Mouse (Mus musculus): ENCODE measurements at regions not wholly inside any gene's neighbourhood (a gene's known extent, or its start where the extent isn't known, plus 50 kb on each side); places are given as distances from the start of the nearest gene placed in this dataset.

GRCm38 (mm10) chr2:75424363-75424762, 234.7 kb upstream of the Hnrnpa3 start:
- DNase-seq (no peak), ATAC-seq (ENCODE audit: low read depth) (no peak)
- H3K9ac ChIP-seq = no peak overlapping the region

GRCm38 (mm10) chr2:75424911-75425310, 234.2 kb upstream of the Hnrnpa3 start:
- ATAC-seq (ENCODE audit: low read depth) = no peak
- H3K27ac ChIP-seq = no peak overlapping the region
- DNase-seq = no peak

More at GRCm38 (mm10) chr2:75424363-75424762, 234.7 kb upstream of the Hnrnpa3 start:
- Histone ChIP-seq H3K9me3 (replicated peaks) (no peaks in the 10 kb centered on the region), H3K4me1 (replicated peaks) (no peaks in the 10 kb centered on the region), H3K27me3 (no peaks in the 10 kb centered on the region), H3K4me3 (replicated peaks) (no peak overlapping the region), H3K4me2 (no peak overlapping the region), H3K27ac (no peak overlapping the region), H3K36me3 (no peaks in the 10 kb centered on the region)
- WGBS (ENCODE audit: insufficient replicate concordance) = 63% methylated on average over 7 of the region's 7 CpGs

GRCm38 (mm10) chr2:75425384-75425783, 233.7 kb upstream of the Hnrnpa3 start:
- ATAC-seq (ENCODE audit: low read depth) (no peak), DNase-seq (no peak)
- Histone ChIP-seq H3K4me3 (replicated peaks) (no peak overlapping the region), H3K4me1 (replicated peaks) (no peaks in the 10 kb centered on the region), H3K4me2 (no peak overlapping the region), H3K9ac (no peak overlapping the region), H3K9me3 (replicated peaks) (no peaks in the 10 kb centered on the region), H3K27ac (no peak overlapping the region), H3K27me3 (no peaks in the 10 kb centered on the region), H3K36me3 (no peaks in the 10 kb centered on the region)
- WGBS (ENCODE audit: insufficient replicate concordance) = 53% methylated on average over 7 of the region's 7 CpGs

More at GRCm38 (mm10) chr2:75424911-75425310, 234.2 kb upstream of the Hnrnpa3 start:
- H3K27me3 ChIP-seq = no peaks in the 10 kb centered on the region
- no peaks in the 10 kb centered on the region for H3K36me3 ChIP-seq
- no peaks in the 10 kb centered on the region for H3K4me1 ChIP-seq (replicated peaks)
- WGBS (ENCODE audit: insufficient replicate concordance) = 75% methylated on average over 14 of the region's 14 CpGs
- H3K9ac ChIP-seq = no peak overlapping the region
- H3K4me2 ChIP-seq = no peak overlapping the region
- H3K4me3 ChIP-seq (replicated peaks) = no peak overlapping the region
- H3K9me3 ChIP-seq (replicated peaks) = no peaks in the 10 kb centered on the region

DNA sequence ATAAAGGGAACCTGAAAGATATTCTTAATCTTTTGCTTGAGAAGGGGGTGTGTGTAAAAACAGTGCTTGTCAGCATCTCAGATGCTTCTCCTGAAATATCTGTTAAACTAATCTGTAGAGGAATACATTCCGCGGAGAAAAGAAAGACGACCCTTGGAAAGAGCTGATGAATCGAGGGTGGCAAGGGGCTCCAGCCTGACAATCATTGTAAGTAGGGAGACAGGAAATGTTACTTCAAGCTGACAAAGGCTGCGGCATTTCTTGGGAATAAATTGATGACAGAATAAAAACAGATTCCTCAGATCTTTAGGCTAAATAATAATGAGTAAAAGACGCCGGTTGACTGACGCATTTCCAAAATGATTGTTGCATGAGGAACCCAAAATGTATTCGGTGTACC, 233.3 kb upstream of the Hnrnpa3 start:
- H3K4me2 ChIP-seq = no peak overlapping the region
- no peaks in the 10 kb centered on the region for H3K4me1 ChIP-seq (replicated peaks)
- no peak overlapping the region for H3K9ac ChIP-seq
- H3K9me3 ChIP-seq (replicated peaks) = no peaks in the 10 kb centered on the region
- 69% methylated on average over 9 of the region's 9 CpGs for WGBS (ENCODE audit: insufficient replicate concordance)
- no peak overlapping the region for H3K4me3 ChIP-seq (replicated peaks)
- no peaks in the 10 kb centered on the region for H3K27me3 ChIP-seq
- no peaks in the 10 kb centered on the region for H3K36me3 ChIP-seq
- DNase-seq = no peak
- ATAC-seq (ENCODE audit: low read depth) = no peak
- H3K27ac ChIP-seq = no peak overlapping the region

- H3K4me1 ChIP-seq (replicated peaks) = no peaks in the 10 kb centered on the region
- no peaks in the 10 kb centered on the region for H3K9me3 ChIP-seq (replicated peaks)
- ATAC-seq (ENCODE audit: low read depth) (no peak), DNase-seq (no peak)
- H3K9ac ChIP-seq = no peak overlapping the region
- no peak overlapping the region for H3K4me2 ChIP-seq
- 71% methylated on average over 4 of the region's 4 CpGs for WGBS (ENCODE audit: insufficient replicate concordance)
- no peaks in the 10 kb centered on the region for H3K27me3 ChIP-seq
- no peak overlapping the region for H3K4me3 ChIP-seq (replicated peaks)
- H3K27ac ChIP-seq = no peak overlapping the region
- no peaks in the 10 kb centered on the region for H3K36me3 ChIP-seq
Measured at GRCm38 (mm10) chr2:75427936-75428458, 231.1 kb upstream of the Hnrnpa3 start.

- Histone ChIP-seq H3K4me3 (replicated peaks) (no peak overlapping the region), H3K27ac (no peak overlapping the region), H3K9me3 (replicated peaks) (no peaks in the 10 kb centered on the region), H3K36me3 (no peaks in the 10 kb centered on the region), H3K9ac (no peak overlapping the region), H3K4me1 (replicated peaks) (no peaks in the 10 kb centered on the region), H3K27me3 (no peaks in the 10 kb centered on the region), H3K4me2 (no peak overlapping the region)
- ATAC-seq (ENCODE audit: low read depth) = no peak
- no peak for DNase-seq
- WGBS (ENCODE audit: insufficient replicate concordance) = 58% methylated on average over 4 of the region's 4 CpGs
Measured at GRCm38 (mm10) chr2:75430161-75430940, 228.7 kb upstream of the Hnrnpa3 start.

DNA sequence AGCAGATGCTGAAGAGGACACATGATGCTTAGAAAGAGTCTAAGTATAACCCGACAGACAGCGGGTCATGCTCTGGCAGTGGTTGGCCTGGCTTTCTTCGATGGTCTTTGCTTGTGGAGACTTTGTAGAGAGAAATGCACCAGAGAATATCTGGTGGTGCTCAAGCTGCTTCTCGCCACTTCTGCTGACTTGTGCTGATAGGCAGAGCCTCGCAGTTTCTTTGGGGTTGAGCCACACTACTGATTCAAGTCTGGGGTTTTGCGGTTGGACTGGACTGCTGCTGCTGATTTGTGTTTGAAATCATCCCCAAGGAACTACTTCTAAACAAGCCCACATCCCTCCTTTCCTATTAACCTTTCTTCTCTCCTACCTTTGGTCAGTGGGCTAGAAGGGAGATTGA, 227.1 kb upstream of the Hnrnpa3 start:
- no peaks in the 10 kb centered on the region for H3K9me3 ChIP-seq (replicated peaks)
- ATAC-seq (ENCODE audit: low read depth) (no peak), DNase-seq (no peak)
- no peak overlapping the region for H3K9ac ChIP-seq
- H3K4me1 ChIP-seq (replicated peaks) = no peaks in the 10 kb centered on the region
- H3K4me3 ChIP-seq (replicated peaks) = no peak overlapping the region
- no peak overlapping the region for H3K27ac ChIP-seq
- H3K4me2 ChIP-seq = no peak overlapping the region
- H3K27me3 ChIP-seq = no peaks in the 10 kb centered on the region
- WGBS (ENCODE audit: insufficient replicate concordance) = 65% methylated on average over 6 of the region's 6 CpGs
- H3K36me3 ChIP-seq = no peaks in the 10 kb centered on the region

DNA sequence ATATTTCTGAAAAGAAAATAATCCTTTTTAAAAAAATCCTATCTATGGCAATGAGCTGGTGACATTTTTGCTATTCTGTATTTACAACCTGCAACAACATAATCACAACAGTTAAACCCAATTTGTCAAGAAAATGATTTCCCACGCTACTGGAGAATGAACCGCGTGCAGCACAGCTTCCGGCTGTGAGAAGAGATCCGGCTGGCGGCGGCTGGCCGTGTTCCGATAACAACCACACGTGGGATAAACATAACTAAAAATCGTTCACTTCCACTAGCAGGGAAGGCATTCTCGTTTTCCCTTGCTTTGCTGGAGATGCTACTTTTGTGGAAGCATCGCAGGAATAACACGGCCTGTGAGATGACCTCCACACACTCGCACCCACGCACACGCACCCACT, 224.5 kb upstream of the Hnrnpa3 start:
- Histone ChIP-seq H3K27me3 (no peaks in the 10 kb centered on the region), H3K36me3 (no peaks in the 10 kb centered on the region), H3K4me2 (no peak overlapping the region), H3K27ac (no peak overlapping the region), H3K9me3 (replicated peaks) (no peaks in the 10 kb centered on the region), H3K9ac (no peak overlapping the region), H3K4me3 (replicated peaks) (no peak overlapping the region), H3K4me1 (replicated peaks) (no peaks in the 10 kb centered on the region)
- no peak for DNase-seq
- no peak for ATAC-seq (ENCODE audit: low read depth)
- 85% methylated on average over 17 of the region's 17 CpGs for WGBS (ENCODE audit: insufficient replicate concordance)

- DNase-seq (no peak), ATAC-seq (ENCODE audit: low read depth) (no peak)
- Histone ChIP-seq H3K36me3 (no peaks in the 10 kb centered on the region), H3K4me2 (no peak overlapping the region), H3K4me3 (replicated peaks) (no peak overlapping the region), H3K27ac (no peak overlapping the region), H3K9me3 (replicated peaks) (no peaks in the 10 kb centered on the region), H3K4me1 (replicated peaks) (no peaks in the 10 kb centered on the region), H3K9ac (no peak overlapping the region), H3K27me3 (no peaks in the 10 kb centered on the region)
- 70% methylated on average over 10 of the region's 10 CpGs for WGBS (ENCODE audit: insufficient replicate concordance)
Measured at GRCm38 (mm10) chr2:75439522-75440230, 219.4 kb upstream of the Hnrnpa3 start.

- no peaks in the 10 kb centered on the region for H3K36me3 ChIP-seq
- WGBS (ENCODE audit: insufficient replicate concordance) = 67% methylated on average over 1 of the region's 1 CpGs
Measured at GRCm38 (mm10) chr2:75442632-75443031, 216.4 kb upstream of the Hnrnpa3 start.

GRCm38 (mm10) chr2:75445189-75445588, 213.9 kb upstream of the Hnrnpa3 start:
- Histone ChIP-seq H3K36me3 (no peaks in the 10 kb centered on the region), H3K27me3 (no peaks in the 10 kb centered on the region), H3K4me2 (no peak overlapping the region), H3K9ac (no peak overlapping the region), H3K27ac (no peak overlapping the region), H3K4me1 (replicated peaks) (no peaks in the 10 kb centered on the region), H3K9me3 (replicated peaks) (no peaks in the 10 kb centered on the region), H3K4me3 (replicated peaks) (no peak overlapping the region)
- ATAC-seq (ENCODE audit: low read depth) (no peak), DNase-seq (no peak)

More at GRCm38 (mm10) chr2:75442632-75443031, 216.4 kb upstream of the Hnrnpa3 start:
- H3K4me1 ChIP-seq (replicated peaks) = no peaks in the 10 kb centered on the region
- H3K4me3 ChIP-seq (replicated peaks) = no peak overlapping the region
- no peaks in the 10 kb centered on the region for H3K9me3 ChIP-seq (replicated peaks)
- no peak overlapping the region for H3K9ac ChIP-seq
- no peak overlapping the region for H3K27ac ChIP-seq
- no peak overlapping the region for H3K4me2 ChIP-seq
- ATAC-seq (ENCODE audit: low read depth) = no peak
- no peak for DNase-seq
- no peaks in the 10 kb centered on the region for H3K27me3 ChIP-seq

Data from liver, embryonic 13.5 days (tissue).